Mouse (Mus musculus): ENCODE data around the gene Fntb.
"Not testable (repeated sequence)": the region's sequence is repeated elsewhere in the genome, so short reads cannot be mapped to it uniquely, and the experiment has no call there.

Gene Fntb

DNA sequence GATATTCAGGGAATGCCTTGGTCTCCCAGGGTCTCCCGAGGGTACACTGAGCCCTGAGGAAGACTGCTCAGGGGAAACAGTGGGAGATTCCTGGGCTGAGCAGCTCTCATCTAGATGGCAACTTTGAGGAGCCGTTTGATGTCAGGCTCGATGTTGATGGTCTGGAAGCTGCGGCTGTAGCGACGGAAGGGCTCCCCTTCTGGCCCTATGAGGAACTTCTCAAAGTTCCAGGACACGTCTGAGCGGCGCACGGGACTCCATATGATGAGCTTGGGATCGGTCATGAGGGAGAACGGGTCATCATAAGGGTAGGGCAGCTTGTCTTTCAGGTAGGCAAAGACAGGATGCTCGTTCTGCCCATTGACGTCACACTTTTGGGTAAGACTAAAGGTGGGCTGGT is 27.2 kb downstream of the Fntb start:
- DNase-seq (ENCODE audit: inconsistent ontology term) = not testable (repeated sequence)

DNA sequence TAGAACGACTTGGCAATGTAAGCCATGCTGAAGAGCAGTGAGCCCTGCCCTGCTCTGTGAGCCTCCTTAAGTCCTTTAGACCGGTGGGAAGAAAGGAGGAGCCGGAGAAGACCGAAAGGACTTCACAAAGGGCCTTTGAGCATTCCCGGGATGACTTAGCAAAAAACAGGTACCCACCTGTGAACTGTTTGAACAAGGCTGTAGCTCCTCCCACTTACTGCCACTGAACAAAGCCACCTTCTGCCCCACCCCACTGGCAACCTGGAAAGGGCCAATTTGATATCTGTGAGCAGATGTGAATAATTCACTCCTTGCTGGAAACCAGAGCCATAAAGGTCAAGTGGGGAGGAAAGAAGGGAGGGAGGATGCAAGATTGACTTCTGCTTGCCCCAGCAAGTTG is 30.0 kb downstream of the Fntb start, which contains the start of gene Gpx2:
Gene Gpx2 (minus strand): TSS at position 205 of the 400 bp plus-strand sequence.
- no peak for DNase-seq (ENCODE audit: inconsistent ontology term)

- no peak for DNase-seq (ENCODE audit: inconsistent ontology term)
Measured at GRCm38 (mm10) chr12:76796938-76797539, 31.6 kb downstream of the Fntb start.

GRCm38 (mm10) chr12:76798008-76798720 is 32.8 kb downstream of the Fntb start:
- no peak for DNase-seq (ENCODE audit: inconsistent ontology term)

- DNase-seq (ENCODE audit: inconsistent ontology term) = no peak
Measured at GRCm38 (mm10) chr12:76803028-76803427, 37.6 kb downstream of the Fntb start.

DNA sequence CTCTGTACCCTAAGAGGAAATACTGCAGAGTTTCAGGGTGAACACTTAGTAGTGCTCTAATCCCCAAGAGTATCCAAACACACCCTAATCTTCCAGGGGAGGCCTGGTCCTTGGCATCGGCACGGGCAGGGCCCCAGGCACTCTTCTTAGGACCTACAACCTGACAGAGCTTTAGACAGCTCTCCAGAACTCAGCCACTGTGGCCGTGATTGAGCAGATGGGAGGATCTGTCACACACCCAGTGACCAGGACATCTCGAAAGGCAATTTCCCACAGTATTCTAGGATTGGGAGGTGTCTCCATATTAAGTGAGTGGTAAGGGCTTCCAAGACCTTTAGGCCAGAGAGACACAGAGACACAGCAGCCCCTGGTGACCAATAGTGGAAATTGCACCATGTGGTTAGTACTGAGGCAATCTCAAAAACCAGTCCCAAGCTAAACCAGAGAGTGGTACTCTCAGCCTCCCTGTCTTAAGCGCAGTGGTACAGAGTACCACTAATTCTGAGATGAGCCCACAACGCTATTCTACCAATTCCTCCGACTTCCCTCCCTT is 38.4 kb downstream of the Fntb start:
- DNase-seq (ENCODE audit: inconsistent ontology term) = no peak

- peak; percentile 27 for DNase-seq (ENCODE audit: inconsistent ontology term)
Measured at GRCm38 (mm10) chr12:76805056-76805811, 39.8 kb downstream of the Fntb start.

- no peak for DNase-seq (ENCODE audit: inconsistent ontology term)
Measured at GRCm38 (mm10) chr12:76807796-76808195, 42.4 kb downstream of the Fntb start.

GRCm38 (mm10) chr12:76810491-76810890 is 45.1 kb downstream of the Fntb start:
- DNase-seq (ENCODE audit: inconsistent ontology term) = no peak

DNA sequence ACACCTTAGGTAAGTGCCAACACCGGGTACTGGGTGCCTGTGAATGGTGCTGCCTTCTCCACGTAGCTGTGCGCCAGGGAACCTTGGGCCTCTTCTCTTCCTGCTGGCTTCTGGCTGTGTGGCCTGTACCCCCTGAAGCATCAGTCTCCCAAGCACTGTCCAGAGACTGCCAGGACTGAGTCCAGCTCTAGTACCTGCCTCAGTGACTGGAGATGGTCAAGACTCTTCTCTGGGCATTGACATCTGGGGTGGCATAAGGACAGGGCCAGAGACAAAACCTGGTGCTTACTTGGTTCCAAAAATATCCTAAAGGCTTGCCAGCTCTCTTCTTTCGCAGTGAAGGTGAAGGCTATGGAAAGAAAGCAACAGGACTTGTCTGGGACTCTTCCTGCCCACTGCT is 45.6 kb downstream of the Fntb start:
- DNase-seq (ENCODE audit: inconsistent ontology term) = no peak

GRCm38 (mm10) chr12:76813543-76813942 is 48.2 kb downstream of the Fntb start:
- DNase-seq (ENCODE audit: inconsistent ontology term) = no peak

DNA sequence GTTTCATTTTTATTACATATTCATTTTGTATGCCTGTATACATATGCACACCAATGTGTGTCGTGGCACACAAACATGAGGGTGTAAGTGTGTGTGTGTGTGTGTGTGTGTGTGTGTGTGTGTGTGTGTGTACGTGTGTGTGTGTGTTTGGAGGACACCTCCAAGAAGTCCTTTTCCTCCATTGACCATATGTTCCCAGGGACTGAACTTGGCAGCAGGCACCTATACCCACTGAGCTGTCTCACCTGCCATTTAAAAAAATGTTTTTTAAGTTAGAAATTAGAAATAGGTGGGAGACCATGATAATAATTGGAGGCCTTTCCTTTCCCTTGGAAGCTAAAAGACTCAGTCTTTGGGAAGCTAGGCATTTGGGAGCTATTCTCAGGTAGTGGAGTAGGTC is 48.7 kb downstream of the Fntb start:
- DNase-seq (ENCODE audit: inconsistent ontology term) = no peak

- no peak for DNase-seq (ENCODE audit: inconsistent ontology term)
Measured at GRCm38 (mm10) chr12:76816720-76817119, 51.3 kb downstream of the Fntb start.

DNA sequence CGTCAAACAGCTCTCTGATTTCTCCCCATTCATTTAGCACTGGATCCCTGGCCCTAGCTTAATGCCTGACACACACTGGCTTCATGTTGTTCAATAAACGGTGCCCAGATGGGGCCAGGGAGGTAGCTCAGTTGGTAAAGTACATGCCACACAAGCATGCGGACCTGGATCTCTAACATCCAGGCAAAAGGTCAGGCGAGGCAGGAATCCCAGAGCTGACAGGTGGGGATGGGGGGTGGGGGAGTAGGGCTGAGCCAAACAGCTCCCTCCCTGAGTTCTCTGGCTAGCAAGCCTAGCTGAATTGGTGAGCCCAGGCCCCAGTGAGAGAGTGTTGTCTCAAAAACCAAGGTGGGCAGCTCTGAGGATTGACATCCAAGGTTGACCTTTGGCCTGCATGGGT is 51.8 kb downstream of the Fntb start:
- no peak for DNase-seq (ENCODE audit: inconsistent ontology term)

DNA sequence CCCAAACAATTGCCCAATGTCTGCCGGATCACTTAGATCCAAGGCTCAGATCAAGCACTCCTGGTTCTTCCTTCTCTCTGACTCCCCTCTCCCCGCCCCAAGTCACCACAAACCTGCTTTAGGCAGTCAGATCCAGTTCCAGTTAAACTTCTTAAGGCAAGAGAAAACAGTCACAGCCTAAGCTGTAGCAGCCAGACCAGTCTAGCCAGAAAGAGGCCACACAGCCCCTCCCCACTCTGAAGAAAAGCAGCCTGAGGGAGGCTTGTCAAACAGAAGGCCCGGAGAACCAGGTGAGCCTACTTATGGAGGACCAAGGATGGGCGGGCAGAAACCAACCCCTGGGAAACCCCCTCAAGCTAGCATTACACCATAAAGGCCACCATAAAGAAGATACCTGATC is 52.7 kb downstream of the Fntb start:
- DNase-seq (ENCODE audit: inconsistent ontology term) = no peak

- DNase-seq (ENCODE audit: inconsistent ontology term) = no peak
Measured at GRCm38 (mm10) chr12:76818908-76819307, 53.5 kb downstream of the Fntb start.

DNA sequence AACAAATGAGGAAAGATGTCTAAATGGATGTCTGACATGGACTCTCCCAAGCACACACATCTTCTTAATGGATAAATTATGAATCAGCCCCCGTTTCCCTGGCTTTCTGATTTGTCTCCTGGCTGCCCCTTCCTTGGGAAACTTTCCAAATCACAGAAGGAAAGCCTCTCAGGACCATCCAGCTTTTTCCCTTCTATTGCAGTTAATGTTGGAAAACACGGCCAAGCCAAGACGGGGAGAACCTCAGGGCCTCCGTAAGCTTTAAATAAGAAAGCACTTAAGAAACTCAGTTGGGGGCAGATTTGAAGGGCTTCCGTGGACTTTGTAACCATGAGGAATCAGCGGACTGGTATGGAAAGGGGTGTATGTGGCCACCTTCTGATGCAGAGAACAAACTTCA is 54.4 kb downstream of the Fntb start:
- DNase-seq (ENCODE audit: inconsistent ontology term) = no peak

GRCm38 (mm10) chr12:76820615-76821014 is 55.2 kb downstream of the Fntb start:
- DNase-seq (ENCODE audit: inconsistent ontology term) = no peak

- peak; percentile 58 for DNase-seq (ENCODE audit: inconsistent ontology term)
Measured at GRCm38 (mm10) chr12:76822002-76822650, 56.7 kb downstream of the Fntb start.

- DNase-seq (ENCODE audit: inconsistent ontology term) = no peak
Measured at GRCm38 (mm10) chr12:76822651-76823041, 57.3 kb downstream of the Fntb start, which contains the start of gene Rab15. Gene Rab15 (minus strand): TSS chr12:76822908.

DNA sequence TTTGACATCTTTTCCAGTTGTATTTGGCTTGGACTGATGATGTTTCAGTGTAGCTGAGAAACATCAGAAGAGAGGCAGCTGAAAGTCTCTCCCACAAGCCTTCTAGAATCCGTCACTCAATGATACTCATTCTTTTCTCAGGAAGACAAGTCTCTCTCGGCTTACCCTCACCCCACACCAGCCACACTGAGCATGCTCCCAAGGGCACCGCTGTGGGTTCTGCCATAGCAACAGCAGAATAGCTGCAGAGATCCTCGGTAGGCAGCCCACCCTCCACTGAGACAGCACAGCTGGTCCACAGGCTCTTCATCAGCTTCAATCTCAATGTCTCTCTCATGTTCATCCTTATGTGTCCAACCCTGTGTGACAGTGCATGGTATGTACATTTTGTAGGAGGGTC is 59.9 kb downstream of the Fntb start:
- no peak for DNase-seq (ENCODE audit: inconsistent ontology term)

GRCm38 (mm10) chr12:76832704-76833103 is 67.3 kb downstream of the Fntb start:
- DNase-seq (ENCODE audit: inconsistent ontology term) = no peak
